Mouse (Mus musculus): Measurements from ENCODE around the gene Stk4.
"Not testable (repeated sequence)": the region's sequence is repeated elsewhere in the genome, so short reads cannot be mapped to it uniquely, and the experiment has no call there.

Stk4 gene

DNA sequence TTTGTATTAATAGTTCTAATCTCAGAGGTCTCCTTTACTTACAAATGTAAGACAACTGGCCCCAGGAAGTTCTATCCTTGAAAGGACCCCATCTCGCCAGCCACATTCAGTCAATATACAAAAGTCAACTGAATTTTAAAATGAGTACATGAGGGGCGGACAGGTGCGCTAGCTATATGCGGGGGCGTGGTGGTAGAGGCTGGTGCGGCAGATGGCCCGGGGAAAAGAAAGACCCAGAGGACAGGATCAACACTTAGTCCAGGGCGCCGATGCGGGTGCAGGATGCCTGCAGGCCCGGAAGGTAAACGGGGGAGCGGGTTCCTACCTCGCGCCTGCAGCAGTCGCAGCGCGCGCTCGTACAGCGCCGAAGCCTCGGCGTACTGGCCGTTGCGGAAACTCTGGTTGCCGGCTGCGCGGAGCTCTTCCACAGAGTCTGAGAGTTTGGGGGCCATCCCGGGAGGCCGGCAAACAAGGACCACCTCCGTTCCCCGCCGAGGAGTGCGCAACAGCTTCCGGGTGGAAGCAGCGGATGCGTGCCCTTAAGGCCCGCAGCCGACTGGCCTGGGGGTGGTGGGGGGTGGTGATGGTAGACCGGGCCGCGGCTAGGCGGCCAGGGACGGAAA lies at the start of gene Stk4:
TSS of gene Stk4 (plus strand) at position 181 of the 623 bp plus-strand sequence.
- no peak for DNase-seq

DNA sequence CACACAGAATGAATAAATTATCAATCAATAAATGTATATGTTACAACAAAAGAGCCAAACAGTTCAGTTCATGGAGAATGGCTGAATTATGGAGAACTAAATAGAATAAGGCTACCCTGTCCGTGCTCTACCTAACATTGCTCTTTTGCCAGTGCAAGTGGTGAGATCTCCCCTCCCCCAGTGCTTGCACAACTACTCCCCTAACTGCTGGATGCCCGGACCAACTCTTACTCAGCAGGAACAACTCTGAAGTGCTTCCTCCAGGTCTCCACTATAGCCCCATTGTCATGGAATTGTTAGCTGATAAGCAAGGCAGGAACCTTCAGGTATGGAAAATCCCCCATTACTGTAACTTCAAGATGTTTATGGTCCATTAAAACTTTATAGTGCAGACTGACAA lies 48.0 kb upstream of the Stk4 start:
- DNase-seq: no peak

DNA sequence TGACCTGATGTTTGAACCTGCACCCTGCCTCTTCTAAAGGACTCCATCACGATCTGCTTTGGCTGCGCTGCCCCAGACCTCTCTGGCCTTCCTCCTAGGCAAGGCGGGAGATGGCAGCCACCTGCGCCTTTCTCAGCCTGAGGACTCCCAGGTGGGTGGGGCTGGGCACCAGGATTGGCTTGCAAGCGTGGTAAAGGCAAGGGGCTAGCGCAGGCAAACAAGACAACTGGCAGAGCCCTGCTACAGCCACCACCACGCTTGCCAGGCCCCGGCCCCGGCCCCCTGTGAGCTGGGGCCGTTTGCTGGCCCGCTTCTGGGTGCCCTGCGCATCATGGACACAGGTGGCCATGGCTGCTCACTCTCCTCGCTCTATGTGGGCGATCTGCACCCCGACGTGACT lies 45.0 kb upstream of the Stk4 start, which contains the start of gene Pabpc1l:
TSS of gene Pabpc1l (plus strand) at position 301 of the 400 bp plus-strand sequence.
- DNase-seq: no peak

- no peak for DNase-seq
Observed at GRCm38 (mm10) chr2:164031147-164031546, 39.0 kb upstream of the Stk4 start.

- no peak for DNase-seq
Observed at GRCm38 (mm10) chr2:164032973-164033372, 37.1 kb upstream of the Stk4 start.

GRCm38 (mm10) chr2:164036520-164037019 lies 33.6 kb upstream of the Stk4 start:
- no peak for DNase-seq

DNA sequence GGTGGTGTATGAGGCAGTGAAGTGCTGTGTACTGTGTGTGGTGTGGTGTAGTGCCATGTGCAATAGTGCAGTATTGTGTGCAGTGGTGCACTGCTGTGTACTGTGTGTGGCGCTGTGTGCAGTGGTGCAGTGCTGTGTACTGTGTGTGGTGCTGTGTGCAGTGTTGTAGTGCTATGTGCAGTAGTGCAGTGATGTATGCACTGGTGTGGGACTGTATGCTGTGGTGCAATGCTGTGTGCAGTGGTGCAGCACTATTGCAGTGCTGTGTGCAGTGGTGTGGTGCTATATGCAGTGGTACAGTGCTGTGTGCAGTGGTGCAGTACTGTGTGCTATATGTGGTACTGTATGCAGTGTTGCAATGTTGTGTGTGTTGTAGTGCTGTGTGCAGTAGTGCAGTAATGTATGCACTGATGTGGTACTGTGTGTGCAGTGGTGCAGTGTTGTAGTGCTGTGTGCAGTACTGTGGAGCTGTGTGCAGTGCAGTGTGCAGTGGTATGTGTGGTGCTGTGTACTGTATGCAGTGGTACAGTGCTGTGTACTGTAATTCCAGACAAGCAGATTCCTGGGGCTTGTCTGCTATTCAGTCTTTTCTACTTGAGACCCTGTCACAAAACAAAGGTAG lies 31.6 kb upstream of the Stk4 start:
- no peak for DNase-seq

- no peak for DNase-seq
Observed at GRCm38 (mm10) chr2:164040949-164041348, 29.2 kb upstream of the Stk4 start.

- no peak for DNase-seq
Observed at GRCm38 (mm10) chr2:164041523-164041922, 28.6 kb upstream of the Stk4 start.

- peak; percentile 78 for DNase-seq
Observed at GRCm38 (mm10) chr2:164047197-164047690, 22.9 kb upstream of the Stk4 start.

- peak; percentile 89 for DNase-seq
Observed at GRCm38 (mm10) chr2:164053767-164054166, 16.4 kb upstream of the Stk4 start.

DNA sequence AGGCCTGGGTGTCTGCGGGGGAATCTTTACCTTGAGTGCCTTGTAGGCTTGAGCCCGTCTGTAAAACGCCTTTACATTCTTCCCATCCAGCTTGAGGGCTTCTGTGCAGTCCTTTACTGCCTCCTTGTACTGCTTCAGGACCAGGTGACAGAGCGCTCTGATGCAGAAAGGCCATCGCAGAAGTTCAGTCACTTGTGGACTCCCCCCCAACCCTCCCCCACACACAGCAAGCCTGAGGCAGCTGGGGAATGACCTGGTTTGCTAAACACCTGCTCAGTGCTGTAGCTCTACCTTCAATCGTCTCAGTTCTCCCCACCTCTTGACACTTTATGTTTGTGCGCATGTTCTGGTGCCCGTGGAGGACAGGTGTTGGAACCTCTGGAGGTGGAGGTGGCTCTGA lies 15.5 kb upstream of the Stk4 start:
- DNase-seq: no peak

GRCm38 (mm10) chr2:164059634-164060235 lies 10.4 kb upstream of the Stk4 start:
- no peak for DNase-seq

- peak; percentile 92 for DNase-seq
Observed at GRCm38 (mm10) chr2:164070765-164071436, 779 bp downstream of the Stk4 start, which contains the start of gene Tomm34. Tomm34 (minus strand) TSS chr2:164071169.

- DNase-seq: not testable (repeated sequence)
Observed at GRCm38 (mm10) chr2:164071437-164071820, 1.3 kb downstream of the Stk4 start.

DNA sequence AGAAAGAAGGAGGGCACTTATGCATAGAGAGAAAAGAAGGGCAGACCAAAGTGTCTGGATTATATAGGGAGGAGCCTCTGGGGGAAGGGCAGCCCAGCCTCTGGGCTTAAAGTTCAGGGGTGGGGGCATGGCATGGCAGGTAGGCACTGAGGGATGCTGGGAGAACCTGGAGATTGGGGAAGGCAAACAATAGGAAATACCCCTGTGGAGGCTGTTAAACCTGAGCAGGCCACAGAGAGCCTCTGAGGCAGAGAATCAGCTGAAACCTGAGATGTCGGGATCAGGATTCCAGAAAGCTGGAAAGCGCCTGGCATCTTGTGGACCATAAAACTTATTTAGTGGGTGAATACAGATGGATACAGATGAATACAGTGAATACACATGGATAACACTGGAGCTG lies 2.0 kb downstream of the Stk4 start:
- DNase-seq: no peak

GRCm38 (mm10) chr2:164073120-164073519 lies 3.0 kb downstream of the Stk4 start:
- DNase-seq: peak; percentile 44

DNA sequence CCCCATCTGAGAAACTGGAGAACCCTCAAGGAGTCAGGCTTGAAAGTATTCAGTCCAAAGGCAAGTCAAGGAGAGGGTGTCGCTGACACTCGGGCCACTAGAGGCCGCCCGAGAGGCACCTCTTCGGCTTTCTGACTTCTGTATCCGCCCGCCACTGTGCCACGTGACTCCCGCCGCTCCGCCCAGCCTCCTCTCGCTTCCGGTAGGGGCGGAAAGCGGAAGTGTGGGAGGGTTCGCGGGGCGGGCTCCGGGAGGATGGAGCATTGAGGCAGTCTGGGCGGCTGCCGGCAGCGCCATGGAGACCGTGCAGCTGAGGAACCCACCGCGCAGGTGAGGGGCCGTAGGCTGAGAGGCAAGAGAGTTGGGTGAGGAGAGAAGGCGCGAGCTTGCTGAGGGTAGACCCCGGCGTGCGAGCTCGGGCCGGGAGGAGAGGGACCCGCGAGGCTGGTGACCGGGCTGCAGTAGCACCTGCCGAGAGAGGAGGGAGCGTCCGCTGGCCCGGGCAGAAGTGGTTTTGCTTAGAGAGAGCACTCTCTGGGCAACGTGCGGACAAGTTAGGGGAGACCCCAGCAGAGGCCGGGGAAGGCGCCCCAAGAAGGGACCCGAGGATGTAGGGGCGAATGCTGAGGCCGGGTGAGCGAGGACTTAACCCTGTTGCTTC lies 3.9 kb downstream of the Stk4 start:
- peak; percentile 97 for DNase-seq

GRCm38 (mm10) chr2:164075088-164075487 lies 5.0 kb downstream of the Stk4 start:
- DNase-seq: no peak

DNA sequence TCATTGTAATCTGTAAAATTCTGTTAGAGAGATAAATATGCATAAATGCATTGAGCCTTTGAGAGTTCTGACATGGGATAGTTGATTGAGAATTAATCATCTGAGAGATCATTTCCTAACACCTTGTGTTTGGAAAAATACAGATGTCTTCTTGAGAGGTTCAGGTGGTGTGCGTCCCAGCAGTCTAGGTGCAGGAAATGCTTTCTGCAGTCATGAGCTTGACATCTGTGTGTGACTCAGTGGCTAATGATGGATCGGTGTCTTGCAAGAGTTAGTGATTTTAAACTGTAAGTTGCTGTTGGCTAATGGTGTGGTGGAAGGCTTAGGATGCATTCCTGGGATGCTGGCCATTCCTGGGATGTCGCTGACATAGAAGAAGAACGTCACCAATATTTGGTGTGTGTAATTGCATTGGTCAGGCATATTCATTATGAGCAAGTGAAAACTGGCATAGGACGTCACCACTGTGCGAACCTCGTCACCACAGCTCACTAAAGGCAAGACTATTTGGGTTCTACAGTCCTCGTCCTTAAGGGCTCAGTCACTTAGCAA lies 6.8 kb downstream of the Stk4 start:
- no peak for DNase-seq

DNA sequence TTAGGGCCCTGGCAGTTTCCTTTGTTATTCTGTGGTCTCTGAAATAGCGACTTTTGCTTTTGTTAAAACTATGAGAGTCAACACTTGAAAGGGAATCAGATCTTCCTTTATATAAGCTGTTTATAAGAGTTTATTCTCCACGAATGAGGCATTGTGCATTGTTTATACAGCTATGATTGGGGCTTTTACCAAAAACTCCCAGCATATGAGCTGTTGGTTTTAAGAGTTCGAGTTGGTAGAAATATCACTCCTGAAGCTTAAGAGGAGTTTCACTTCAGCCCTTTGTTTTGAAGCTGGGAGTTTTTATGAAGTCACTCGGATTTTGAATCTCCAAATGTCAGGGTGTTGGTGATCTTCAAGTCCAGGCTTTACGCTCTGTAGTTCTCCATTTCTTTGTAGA lies 7.8 kb downstream of the Stk4 start:
- no peak for DNase-seq

DNA sequence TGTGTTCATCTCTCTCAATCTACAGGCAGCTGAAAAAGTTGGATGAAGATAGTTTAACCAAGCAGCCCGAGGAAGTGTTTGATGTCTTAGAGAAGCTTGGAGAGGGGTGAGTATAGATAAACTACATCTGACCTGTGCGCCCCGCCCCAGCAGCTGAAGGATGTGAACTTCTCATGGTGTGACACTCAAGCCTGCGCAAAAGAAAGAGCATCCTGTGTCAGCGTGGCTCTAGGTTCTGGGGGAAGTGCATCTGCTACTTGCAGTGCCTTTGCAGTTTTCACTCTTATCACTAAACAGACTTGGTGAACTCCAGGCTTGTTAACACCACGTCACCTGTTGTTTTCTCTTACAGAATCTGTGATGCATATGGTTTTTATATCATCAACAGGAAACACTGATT lies 9.4 kb downstream of the Stk4 start:
- no peak for DNase-seq
